Mouse (Mus musculus): ENCODE measurements at regions not wholly inside any gene's neighbourhood (a gene's known extent, or its start where the extent isn't known, plus 50 kb on each side); places are given as distances from the start of the nearest gene placed in this dataset.
A peak's percentile ranks its signal among the peaks of the same experiment; 100 is the strongest.

GRCm38 (mm10) chr11:31721908-31722307 lies 50.2 kb upstream of the Bod1 start:
- no peak for DNase-seq (ENCODE audit: low spot score in 2 of 2)

- no peak for DNase-seq (ENCODE audit: low spot score in 2 of 2)
Observed at GRCm38 (mm10) chr11:31724506-31724905, 52.8 kb upstream of the Bod1 start.

DNA sequence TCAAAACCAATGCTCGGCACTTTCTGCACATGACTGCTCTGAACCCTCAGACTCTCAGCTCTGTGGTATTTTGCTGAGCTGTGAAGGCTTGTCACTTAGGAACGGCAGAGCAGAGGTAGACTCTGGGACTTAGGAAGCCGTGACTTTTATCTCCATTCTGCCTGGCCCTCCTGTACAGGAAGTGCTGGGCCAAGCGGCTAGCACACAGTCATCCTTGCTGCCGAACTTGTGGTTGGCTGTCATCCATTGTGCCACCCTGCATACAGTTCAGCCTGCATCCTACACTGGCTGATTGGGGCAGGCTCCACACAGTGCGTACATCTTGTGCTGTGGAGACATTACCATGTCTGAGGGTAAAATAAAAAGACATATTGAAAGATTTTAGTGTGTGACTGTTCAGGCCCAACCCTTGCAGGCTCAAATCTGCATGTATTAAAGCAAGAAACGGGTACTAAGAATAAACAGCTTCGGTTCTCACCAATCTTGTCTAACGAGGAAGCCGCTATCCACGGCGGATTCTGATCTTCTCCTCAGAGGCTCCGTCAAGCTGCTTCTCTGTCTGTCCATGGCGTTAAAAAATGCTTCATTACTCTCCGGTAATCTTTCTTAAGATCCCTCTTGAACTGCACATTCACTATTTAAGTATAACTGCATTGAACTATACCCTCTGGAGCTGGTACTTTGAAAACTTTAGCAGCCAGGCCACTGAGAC lies 54.4 kb upstream of the Bod1 start:
- DNase-seq (ENCODE audit: low spot score in 2 of 2): no peak

- no peak for DNase-seq (ENCODE audit: low spot score in 2 of 2)
Observed at GRCm38 (mm10) chr11:31727289-31727688, 55.6 kb upstream of the Bod1 start.

GRCm38 (mm10) chr11:31729728-31730127 lies 58.0 kb upstream of the Bod1 start:
- DNase-seq (ENCODE audit: low spot score in 2 of 2): no peak

DNA sequence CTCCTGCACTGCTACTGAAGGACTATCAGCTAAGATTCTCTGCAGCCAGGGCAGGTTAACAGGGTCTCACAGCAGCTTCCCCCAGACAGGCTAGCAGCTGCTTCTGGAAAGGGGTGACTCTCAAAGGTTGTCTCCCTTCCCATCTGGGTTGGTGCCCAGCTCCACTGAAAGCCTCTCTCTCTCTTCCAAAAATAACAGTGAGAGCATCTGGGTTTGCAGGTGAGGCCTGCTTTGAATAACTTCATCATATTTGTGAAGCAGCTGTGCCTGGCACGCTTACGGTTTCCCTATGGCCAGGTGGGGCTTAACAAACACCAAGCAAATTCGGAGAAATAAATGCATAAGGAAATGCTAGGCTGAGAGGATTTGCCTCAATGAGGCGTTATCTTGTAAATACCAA lies 58.5 kb upstream of the Bod1 start:
- no peak for DNase-seq (ENCODE audit: low spot score in 2 of 2)

GRCm38 (mm10) chr11:31730680-31731079 lies 59.0 kb upstream of the Bod1 start:
- no peak for DNase-seq (ENCODE audit: low spot score in 2 of 2)

- no peak for DNase-seq (ENCODE audit: low spot score in 2 of 2)
Observed at GRCm38 (mm10) chr11:31731459-31731858, 59.8 kb upstream of the Bod1 start.

DNA sequence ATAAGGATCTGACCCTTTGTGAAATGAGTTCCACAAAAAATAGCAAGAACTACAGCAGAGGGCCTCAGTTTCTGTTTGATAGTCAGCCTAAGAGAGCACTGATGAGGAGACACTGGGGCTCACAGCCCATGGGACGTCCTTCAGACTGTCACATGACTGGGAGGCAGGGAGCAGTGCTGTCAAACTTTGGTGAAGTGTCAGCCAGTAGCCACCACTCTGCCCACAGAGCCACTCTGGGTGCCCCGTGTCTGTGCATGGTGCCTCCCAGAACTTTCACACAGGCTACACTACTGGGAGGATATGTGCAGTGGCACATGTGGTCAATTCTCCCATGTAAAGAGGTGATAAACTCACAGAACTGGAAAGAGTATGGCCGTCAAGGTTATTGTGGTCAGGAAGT lies 60.7 kb upstream of the Bod1 start:
- no peak for DNase-seq (ENCODE audit: low spot score in 2 of 2)

DNA sequence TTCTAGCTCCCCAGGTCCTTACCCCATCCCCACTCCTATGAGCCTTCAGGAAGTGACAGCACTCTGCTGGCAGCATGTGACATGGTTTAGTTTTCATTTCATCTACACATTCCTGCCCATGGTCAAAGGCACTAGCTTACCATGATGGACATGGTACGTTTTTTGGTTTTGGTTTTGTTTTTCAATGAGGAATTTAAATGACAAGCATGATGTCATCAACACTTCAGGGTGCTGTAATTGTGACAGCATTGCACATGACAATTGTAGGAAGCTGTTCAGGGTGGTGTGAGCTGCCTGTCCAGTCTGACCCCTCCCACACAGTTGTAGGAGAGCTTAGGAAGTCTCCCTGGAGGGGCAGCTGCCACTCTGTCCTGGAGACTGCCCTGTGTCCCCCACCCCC lies 61.3 kb upstream of the Bod1 start:
- no peak for DNase-seq (ENCODE audit: low spot score in 2 of 2)

- DNase-seq (ENCODE audit: low spot score in 2 of 2): no peak
Observed at GRCm38 (mm10) chr11:31734091-31734490, 62.4 kb upstream of the Bod1 start.

- no peak for DNase-seq (ENCODE audit: low spot score in 2 of 2)
Observed at GRCm38 (mm10) chr11:31735257-31735656, 63.6 kb upstream of the Bod1 start.

DNA sequence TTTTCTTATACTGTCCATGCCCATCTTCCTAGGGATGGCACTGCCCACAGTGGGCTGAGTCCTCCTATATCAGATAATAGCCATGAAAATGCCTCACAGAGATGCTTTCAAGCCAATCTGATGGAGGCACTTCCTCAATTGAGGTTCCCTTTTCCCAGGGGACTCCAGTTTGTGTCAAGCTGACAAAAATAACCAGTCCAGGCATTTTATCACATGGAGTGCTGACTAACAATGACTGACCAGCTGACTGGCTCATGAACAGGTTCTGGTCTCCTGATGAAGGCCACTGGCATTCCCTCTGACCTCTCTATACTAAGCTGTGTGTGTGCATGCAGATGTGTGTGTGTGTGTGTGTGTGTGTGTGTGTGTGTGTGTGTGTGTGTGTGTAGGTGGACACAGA lies 64.4 kb upstream of the Bod1 start:
- no peak for DNase-seq (ENCODE audit: low spot score in 2 of 2)

GRCm38 (mm10) chr11:31736556-31737089 lies 64.9 kb upstream of the Bod1 start:
- no peak for DNase-seq (ENCODE audit: low spot score in 2 of 2)

- DNase-seq (ENCODE audit: low spot score in 2 of 2): no peak
Observed at GRCm38 (mm10) chr11:31738148-31739021, 66.7 kb upstream of the Bod1 start.

GRCm38 (mm10) chr11:31740409-31740808 lies 68.7 kb upstream of the Bod1 start:
- DNase-seq (ENCODE audit: low spot score in 2 of 2): no peak

- no peak for DNase-seq (ENCODE audit: low spot score in 2 of 2)
Observed at GRCm38 (mm10) chr11:31742160-31742559, 70.5 kb upstream of the Bod1 start.

DNA sequence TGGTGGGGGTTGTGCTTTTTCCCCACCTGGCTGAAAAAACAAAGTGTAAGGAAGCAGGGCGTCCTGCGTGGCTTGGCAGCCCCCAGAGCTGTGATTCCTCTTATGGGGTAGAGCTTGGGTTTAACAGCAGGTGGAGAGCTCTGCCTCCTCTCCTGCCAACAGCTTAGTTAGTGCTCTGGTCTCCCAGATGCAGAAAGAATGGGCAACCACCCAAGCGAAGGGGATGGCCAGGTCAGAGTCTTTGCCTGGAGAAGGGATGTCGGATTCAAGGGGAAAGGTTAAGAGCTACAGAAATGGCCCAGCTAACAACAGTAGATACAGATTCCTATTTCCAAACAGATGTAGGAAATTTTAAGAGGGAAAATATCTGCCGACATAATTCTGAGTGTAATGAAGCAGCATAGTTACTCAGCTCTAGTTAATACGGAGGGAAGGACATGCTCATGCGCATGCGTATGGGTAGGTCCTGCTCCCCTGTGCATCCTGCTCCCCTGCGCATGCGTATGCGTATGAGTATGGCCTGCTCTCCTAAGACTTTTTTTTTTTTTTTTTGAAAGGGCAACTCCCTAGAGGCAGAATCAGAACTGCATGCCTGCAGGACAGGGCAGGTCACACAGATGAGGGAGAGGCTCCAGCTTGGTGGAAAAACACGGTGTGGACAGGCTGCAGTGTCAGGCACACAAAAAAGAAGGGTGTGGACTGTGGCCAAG lies 72.5 kb upstream of the Bod1 start:
- DNase-seq (ENCODE audit: low spot score in 2 of 2): no peak

DNA sequence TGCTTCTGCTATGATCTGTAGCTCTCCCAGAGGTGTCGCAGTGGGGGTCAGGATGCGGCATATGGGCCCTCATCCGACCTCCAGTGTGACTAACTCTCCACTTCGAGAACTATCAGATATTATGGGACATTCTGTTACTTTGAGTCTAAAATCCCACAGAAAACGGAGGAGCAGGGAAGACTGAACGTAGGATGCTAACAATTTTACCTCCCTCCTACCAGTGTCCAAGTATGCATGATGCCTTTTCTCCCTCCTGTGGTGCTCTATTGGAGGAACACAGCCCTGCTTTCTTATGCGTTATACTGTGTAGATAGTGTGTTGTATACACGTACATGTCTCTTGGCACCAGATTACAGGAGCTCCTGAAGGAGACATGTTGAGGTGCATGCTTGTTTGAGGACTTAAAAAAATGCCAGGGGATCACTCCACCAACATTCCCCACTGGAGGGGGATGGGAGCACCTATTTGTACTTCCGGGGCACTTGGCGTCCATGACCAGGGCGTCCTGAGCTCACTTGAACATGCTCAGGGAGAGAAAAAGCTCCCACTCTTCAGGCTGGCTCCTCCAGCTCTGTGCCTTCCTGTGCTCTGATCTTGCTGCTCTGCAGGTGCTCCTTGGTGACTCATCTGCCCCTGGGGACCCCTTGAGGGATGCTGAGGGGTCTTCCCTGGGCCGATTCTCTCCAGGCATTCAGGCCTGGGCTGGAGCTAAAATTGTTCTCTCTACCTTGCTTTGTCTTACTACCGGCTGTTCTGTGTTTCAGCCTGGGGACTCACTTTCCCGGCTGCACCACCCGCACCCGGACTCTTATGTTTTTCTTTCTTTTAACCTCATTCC lies 73.6 kb upstream of the Bod1 start:
- DNase-seq (ENCODE audit: low spot score in 2 of 2): no peak

DNA sequence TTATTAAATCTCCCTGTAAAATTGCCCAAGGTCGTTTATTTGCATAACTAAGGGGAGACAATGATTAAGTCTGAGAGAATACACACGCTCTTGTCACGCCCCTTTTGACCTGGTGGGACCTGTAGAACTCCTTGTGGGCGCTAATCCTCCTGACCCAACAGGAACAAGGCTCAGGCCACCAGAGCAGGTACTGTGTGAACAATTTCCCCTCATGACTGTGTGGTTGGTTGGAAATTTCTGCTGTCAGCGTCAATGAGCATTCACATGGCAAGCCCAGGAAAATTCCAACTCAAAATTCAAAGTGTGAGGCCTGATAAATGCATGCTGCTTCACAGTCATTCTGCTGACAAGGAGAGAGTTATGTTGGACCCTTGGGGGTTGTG lies 74.2 kb upstream of the Bod1 start:
- DNase-seq (ENCODE audit: low spot score in 2 of 2): no peak

- peak; percentile 20 to 28 for DNase-seq (ENCODE audit: low spot score in 2 of 2)
Observed at GRCm38 (mm10) chr11:31746488-31746887, 74.8 kb upstream of the Bod1 start.

All from thymus, postnatal 10 days (tissue).